14 mouse cellular contexts compared by ENCODE assay signal in genomic region chr12:25794571-25794970, GRCm38 (mm10).
DNase-seq lines count a peak whose midpoint lies in the region; ATAC-seq and TF ChIP-seq lines count a peak whose summit lies in the region.
"Had no signal": no experiment of that assay in that cellular context is flagged by ENCODE, and none has a peak within 500 bp of the region (broad histone marks: within the 10 kb centered on the region; RNA-seq: fewer than 3 reads in every experiment).

No protein-coding gene starts in this region.

- no peak overlapping the region for H3K9ac ChIP-seq in stomach, embryonic 16.5 days (ENCODE audit: low read length)
- H3K9ac ChIP-seq in forebrain, embryonic 16.5 days (replicated peaks; ENCODE audit: low read depth, low read length): no peak overlapping the region
- H3K9ac ChIP-seq: hindbrain, embryonic 13.5 days; liver, embryonic 15.5 days; midbrain, embryonic 12.5 days had no signal

- peak overlapping the region; percentile 53 for H3K27ac ChIP-seq in stomach, embryonic 16.5 days (ENCODE audit: low read length)
- no peak overlapping the region for H3K27ac ChIP-seq in forebrain, embryonic 16.5 days (ENCODE audit: low read length)
- H3K27ac ChIP-seq: hindbrain, embryonic 13.5 days; layer of hippocampus, adult 2 months; liver, embryonic 15.5 days; midbrain, embryonic 12.5 days had no signal

- ATAC-seq in stomach, embryonic 16.5 days (ENCODE audit: insufficient read depth, low FRiP score): no peak
- ATAC-seq in forebrain, embryonic 16.5 days: no peak

- no peaks in the 10 kb centered on the region for H3K9me3 ChIP-seq in stomach, embryonic 16.5 days (replicated peaks; ENCODE audit: control insufficient read depth, low read length)
- H3K9me3 ChIP-seq in forebrain, embryonic 16.5 days (ENCODE audit: control insufficient read depth, low read length): no peaks in the 10 kb centered on the region
- H3K9me3 ChIP-seq: hindbrain, embryonic 13.5 days; liver, embryonic 15.5 days; midbrain, embryonic 12.5 days had no signal

- TF ChIP-seq POLR2A in lung, adult 2 months (IDR thresholded peaks at IDR 0.05; ENCODE audit: borderline replicate concordance, extremely low read depth, low read depth, low read length): no peak

- TF ChIP-seq CTCF in lung, adult 2 months (IDR thresholded peaks at IDR 0.05; ENCODE audit: insufficient read depth, low read length): no peak

- intact Hi-C loops in heart, postnatal 36 days (cut with DNase I): no loop called here

- peaks cover 2% of the 10 kb centered on the region; the same call in 1 of the 2 replicates for H3K27me3 ChIP-seq in stomach, embryonic 16.5 days (ENCODE audit: control insufficient read depth, insufficient read depth, low read length)
- no peaks in the 10 kb centered on the region for H3K27me3 ChIP-seq in forebrain, embryonic 16.5 days (replicated peaks; ENCODE audit: control insufficient read depth, insufficient read depth, low read length)
- H3K27me3 ChIP-seq: hindbrain, embryonic 13.5 days; liver, embryonic 15.5 days; midbrain, embryonic 12.5 days had no signal

- DNase-seq in heart, adult 11 months: peak; percentile 87
- no peak for DNase-seq in heart, postnatal 36 days
- peak; percentile 49 to 57 for DNase-seq in lung, adult 18-20 months
- no peak for DNase-seq in lung, adult 2 months
- peak; percentile 82 for DNase-seq in cerebellum, adult 9-11 months
- no peak for DNase-seq in layer of hippocampus, postnatal 25 days (ENCODE audit: extremely low spot score in 1 of 2, low spot score in 1 of 2)
- DNase-seq: spleen, adult 18-20 months had no signal

- H3K4me1 ChIP-seq in lung, adult 2 months (ENCODE audit: control insufficient read depth, insufficient read depth, low read length): no peaks in the 10 kb centered on the region
- no peaks in the 10 kb centered on the region for H3K4me1 ChIP-seq in stomach, embryonic 16.5 days (ENCODE audit: control insufficient read depth, insufficient read depth, low read length)
- no peaks in the 10 kb centered on the region for H3K4me1 ChIP-seq in forebrain, embryonic 16.5 days (replicated peaks; ENCODE audit: control insufficient read depth, insufficient read depth, low read length)
- H3K4me1 ChIP-seq: hindbrain, embryonic 13.5 days; liver, embryonic 15.5 days; midbrain, embryonic 12.5 days had no signal

- H3K4me3 ChIP-seq in lung, adult 2 months (replicated peaks; ENCODE audit: extremely low read depth, low read depth, low read length): no peak overlapping the region
- H3K4me3 ChIP-seq in stomach, embryonic 16.5 days (replicated peaks; ENCODE audit: low read length): no peak overlapping the region
- no peak overlapping the region for H3K4me3 ChIP-seq in forebrain, embryonic 16.5 days (replicated peaks; ENCODE audit: low read length)
- H3K4me3 ChIP-seq: erythroblast, embryonic 14.5 days; hindbrain, embryonic 13.5 days; layer of hippocampus, adult 2 months; liver, embryonic 15.5 days; midbrain, embryonic 12.5 days had no signal

- no peak overlapping the region for H3K4me2 ChIP-seq in stomach, embryonic 16.5 days (ENCODE audit: low read depth, low read length)
- no peak overlapping the region for H3K4me2 ChIP-seq in forebrain, embryonic 16.5 days (ENCODE audit: low read length)
- H3K4me2 ChIP-seq: hindbrain, embryonic 13.5 days; liver, embryonic 15.5 days; midbrain, embryonic 12.5 days had no signal

- WGBS in lung, adult 2 months: 53% methylated on average over 2 of the region's 2 CpGs
- WGBS in stomach, embryonic 16.5 days: 33% methylated on average over 2 of the region's 2 CpGs
- WGBS in forebrain, embryonic 16.5 days: 52% methylated on average over 2 of the region's 2 CpGs

- no peaks in the 10 kb centered on the region for H3K36me3 ChIP-seq in stomach, embryonic 16.5 days (ENCODE audit: control insufficient read depth, insufficient read depth, low read length)
- no peaks in the 10 kb centered on the region for H3K36me3 ChIP-seq in forebrain, embryonic 16.5 days (ENCODE audit: control insufficient read depth, insufficient read depth)
- H3K36me3 ChIP-seq: hindbrain, embryonic 13.5 days; liver, embryonic 15.5 days; midbrain, embryonic 12.5 days had no signal

Comparison
In these comparisons a context has a peak if more than half of its experiments do, and no peak if none do; other contexts are left out.
1. DNase-seq: peak in heart, adult 11 months (single experiment), lung, adult 18-20 months (2 of 2) and cerebellum, adult 9-11 months (single experiment); none in heart, postnatal 36 days (0 of 2), lung, adult 2 months (single experiment) and layer of hippocampus, postnatal 25 days (0 of 2).